Mouse (Mus musculus): ENCODE measurements around the gene Prcd. TPM values are rescaled to one million over a fixed set of nuclear protein-coding genes. Genes with fewer than 3 reads are reported as not detected.

Gene Prcd
- polyA plus RNA-seq, 1 experiment from 2014 or later, result 0.32 TPM

- DNase-seq (no peak), ATAC-seq (no peak)
- no peaks in the 10 kb centered on the region for H3K27me3 ChIP-seq (ENCODE audit: insufficient read depth, low read length)
- H3K9ac ChIP-seq (replicated peaks), result no peak overlapping the region
- no peak overlapping the region for H3K4me3 ChIP-seq (ENCODE audit: low read depth, low read length)
- no peak for TF ChIP-seq CTCF (IDR thresholded peaks at IDR 0.05; ENCODE audit: low read depth)
- H3K4me1 ChIP-seq (ENCODE audit: insufficient read depth), result peaks cover 22% of the 10 kb centered on the region
- H3K27ac ChIP-seq (ENCODE audit: low read depth), result no peak overlapping the region
- WGBS (ENCODE audit: insufficient replicate concordance), result 58% methylated on average over 13 of the region's 13 CpGs
- peaks cover 17% of the 10 kb centered on the region for H3K36me3 ChIP-seq (replicated peaks; ENCODE audit: insufficient read depth, low read length)
- H3K4me2 ChIP-seq (ENCODE audit: low read depth, low read length), result no peak overlapping the region
- H3K9me3 ChIP-seq (ENCODE audit: low read length), result no peaks in the 10 kb centered on the region
These were observed 16.5 kb downstream of the Prcd start for GRCm38 (mm10) chr11:116669787-116670365.

- no peak overlapping the region for H3K27ac ChIP-seq (ENCODE audit: low read depth)
- 0 out of 2 replicates have a peak overlapping the region, but pooled peaks have one; percentile 78 for H3K4me2 ChIP-seq (ENCODE audit: low read depth, low read length)
- H3K4me1 ChIP-seq (ENCODE audit: insufficient read depth), result peaks cover 22% of the 10 kb centered on the region
- no peak overlapping the region for H3K9ac ChIP-seq (replicated peaks)
- no peak overlapping the region for H3K4me3 ChIP-seq (ENCODE audit: low read depth, low read length)
- H3K9me3 ChIP-seq (ENCODE audit: low read length), result no peaks in the 10 kb centered on the region
- peaks cover 22% of the 10 kb centered on the region for H3K36me3 ChIP-seq (replicated peaks; ENCODE audit: insufficient read depth, low read length)
- DNase-seq (no peak), ATAC-seq (no peak)
- whole genome bisulfite sequencing (ENCODE audit: insufficient replicate concordance), result 83% methylated on average over 7 of the region's 7 CpGs
- TF ChIP-seq EP300 (IDR thresholded peaks at IDR 0.05; ENCODE audit: low read depth), result no peak
- TF ChIP-seq CTCF (IDR thresholded peaks at IDR 0.05; ENCODE audit: low read depth), result no peak
- no peaks in the 10 kb centered on the region for H3K27me3 ChIP-seq (ENCODE audit: insufficient read depth, low read length)
These were observed 17.1 kb downstream of the Prcd start for GRCm38 (mm10) chr11:116670386-116670785.

- Histone ChIP-seq H3K27me3 (ENCODE audit: insufficient read depth, low read length) (no peaks in the 10 kb centered on the region), H3K9ac (replicated peaks) (peak overlapping the region; percentile 90), H3K36me3 (replicated peaks; ENCODE audit: insufficient read depth, low read length) (peaks cover 31% of the 10 kb centered on the region), H3K4me2 (ENCODE audit: low read depth, low read length) (peak overlapping the region; percentile 78), H3K4me3 (ENCODE audit: low read depth, low read length) (peak overlapping the region; percentile 75), H3K27ac (ENCODE audit: low read depth) (peak overlapping the region; percentile 78), H3K9me3 (ENCODE audit: low read length) (no peaks in the 10 kb centered on the region), H3K4me1 (ENCODE audit: insufficient read depth) (peaks cover 22% of the 10 kb centered on the region)
- peak; percentile 95 for DNase-seq
- TF ChIP-seq CTCF (IDR thresholded peaks at IDR 0.05; ENCODE audit: low read depth), result peak; percentile 79
- TF ChIP-seq EP300 (IDR thresholded peaks at IDR 0.05; ENCODE audit: low read depth), result peak; percentile 70; the same call in 1 of the 2 replicates
- 1% methylated on average over 45 of the region's 45 CpGs for WGBS (ENCODE audit: insufficient replicate concordance)
- peak; percentile 93 for ATAC-seq
These were observed 17.9 kb downstream of the Prcd start for GRCm38 (mm10) chr11:116671112-116671844.

GRCm38 (mm10) chr11:116671845-116672434 is 18.6 kb downstream of the Prcd start:
- H3K9me3 ChIP-seq (ENCODE audit: low read length), result no peaks in the 10 kb centered on the region
- no peaks in the 10 kb centered on the region for H3K27me3 ChIP-seq (ENCODE audit: insufficient read depth, low read length)
- peak overlapping the region; percentile 90 for H3K9ac ChIP-seq (replicated peaks)
- peak; percentile 7 for ATAC-seq
- H3K4me3 ChIP-seq (ENCODE audit: low read depth, low read length), result peak overlapping the region; percentile 75
- TF ChIP-seq CTCF (IDR thresholded peaks at IDR 0.05; ENCODE audit: low read depth), result no peak
- TF ChIP-seq EP300 (IDR thresholded peaks at IDR 0.05; ENCODE audit: low read depth), result no peak
- no peak for DNase-seq
- H3K27ac ChIP-seq (ENCODE audit: low read depth), result peak overlapping the region; percentile 78
- H3K36me3 ChIP-seq (replicated peaks; ENCODE audit: insufficient read depth, low read length), result peaks cover 37% of the 10 kb centered on the region
- peak overlapping the region; percentile 78 for H3K4me2 ChIP-seq (ENCODE audit: low read depth, low read length)
- under 1% methylated on average over 24 of the region's 24 CpGs for WGBS (ENCODE audit: insufficient replicate concordance)
- peaks cover 22% of the 10 kb centered on the region for H3K4me1 ChIP-seq (ENCODE audit: insufficient read depth)

GRCm38 (mm10) chr11:116672595-116672994 is 19.3 kb downstream of the Prcd start:
- H3K4me3 ChIP-seq (ENCODE audit: low read depth, low read length), result peak overlapping the region; percentile 75
- WGBS (ENCODE audit: insufficient replicate concordance), result 15% methylated on average over 7 of the region's 7 CpGs

GRCm38 (mm10) chr11:116673410-116673809 is 20.1 kb downstream of the Prcd start:
- no peak for ATAC-seq
- peaks cover 42% of the 10 kb centered on the region for H3K36me3 ChIP-seq (replicated peaks; ENCODE audit: insufficient read depth, low read length)
- no peak overlapping the region for H3K27ac ChIP-seq (ENCODE audit: low read depth)
- no peak for TF ChIP-seq EP300 (IDR thresholded peaks at IDR 0.05; ENCODE audit: low read depth)
- TF ChIP-seq CTCF (IDR thresholded peaks at IDR 0.05; ENCODE audit: low read depth), result no peak
- H3K4me1 ChIP-seq (ENCODE audit: insufficient read depth), result peaks cover 22% of the 10 kb centered on the region
- 72% methylated on average over 2 of the region's 2 CpGs for WGBS (ENCODE audit: insufficient replicate concordance)
- H3K4me2 ChIP-seq (ENCODE audit: low read depth, low read length), result peak overlapping the region; percentile 78
- no peaks in the 10 kb centered on the region for H3K9me3 ChIP-seq (ENCODE audit: low read length)
- no peak overlapping the region for H3K9ac ChIP-seq (replicated peaks)
- no peak for DNase-seq
- H3K27me3 ChIP-seq (ENCODE audit: insufficient read depth, low read length), result no peaks in the 10 kb centered on the region
- no peak overlapping the region for H3K4me3 ChIP-seq (ENCODE audit: low read depth, low read length)

More at GRCm38 (mm10) chr11:116672595-116672994, 19.3 kb downstream of the Prcd start:
- ATAC-seq (no peak), DNase-seq (peak; percentile 47)
- H3K4me2 ChIP-seq (ENCODE audit: low read depth, low read length), result peak overlapping the region; percentile 78
- peaks cover 22% of the 10 kb centered on the region for H3K4me1 ChIP-seq (ENCODE audit: insufficient read depth)
- peak overlapping the region; percentile 90 for H3K9ac ChIP-seq (replicated peaks)
- peak overlapping the region; percentile 78 for H3K27ac ChIP-seq (ENCODE audit: low read depth)
- H3K9me3 ChIP-seq (ENCODE audit: low read length), result no peaks in the 10 kb centered on the region
- H3K27me3 ChIP-seq (ENCODE audit: insufficient read depth, low read length), result no peaks in the 10 kb centered on the region
- TF ChIP-seq CTCF (IDR thresholded peaks at IDR 0.05; ENCODE audit: low read depth) (no peak), EP300 (IDR thresholded peaks at IDR 0.05; ENCODE audit: low read depth) (no peak)
- H3K36me3 ChIP-seq (replicated peaks; ENCODE audit: insufficient read depth, low read length), result peaks cover 38% of the 10 kb centered on the region
